Mouse (Mus musculus): ENCODE data around the gene Arhgef39.
A peak's percentile ranks its signal among the peaks of the same experiment; 100 is the strongest.
"Not testable (repeated sequence)": the region's sequence is repeated elsewhere in the genome, so short reads cannot be mapped to it uniquely, and the experiment has no call there.

Gene Arhgef39

DNA sequence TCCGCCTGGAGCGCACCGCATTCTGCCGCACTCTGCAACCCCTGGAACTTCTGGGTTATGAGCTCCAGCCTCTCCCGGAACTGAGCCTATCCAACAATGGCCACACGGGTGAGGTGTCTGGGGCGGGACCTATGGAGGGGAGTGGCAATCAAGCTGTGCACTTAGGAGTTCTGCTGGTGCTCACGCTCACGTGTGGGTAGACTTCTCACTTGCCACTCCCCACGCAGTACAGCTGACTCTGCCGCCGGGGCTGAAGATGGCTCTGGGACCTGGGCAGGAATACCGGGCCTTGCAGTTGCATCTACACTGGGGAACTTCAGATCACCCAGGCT is 9.1 kb upstream of the Arhgef39 start:
- DNase-seq (ENCODE audit: extremely low spot score, low read depth, low spot score): no peak

DNA sequence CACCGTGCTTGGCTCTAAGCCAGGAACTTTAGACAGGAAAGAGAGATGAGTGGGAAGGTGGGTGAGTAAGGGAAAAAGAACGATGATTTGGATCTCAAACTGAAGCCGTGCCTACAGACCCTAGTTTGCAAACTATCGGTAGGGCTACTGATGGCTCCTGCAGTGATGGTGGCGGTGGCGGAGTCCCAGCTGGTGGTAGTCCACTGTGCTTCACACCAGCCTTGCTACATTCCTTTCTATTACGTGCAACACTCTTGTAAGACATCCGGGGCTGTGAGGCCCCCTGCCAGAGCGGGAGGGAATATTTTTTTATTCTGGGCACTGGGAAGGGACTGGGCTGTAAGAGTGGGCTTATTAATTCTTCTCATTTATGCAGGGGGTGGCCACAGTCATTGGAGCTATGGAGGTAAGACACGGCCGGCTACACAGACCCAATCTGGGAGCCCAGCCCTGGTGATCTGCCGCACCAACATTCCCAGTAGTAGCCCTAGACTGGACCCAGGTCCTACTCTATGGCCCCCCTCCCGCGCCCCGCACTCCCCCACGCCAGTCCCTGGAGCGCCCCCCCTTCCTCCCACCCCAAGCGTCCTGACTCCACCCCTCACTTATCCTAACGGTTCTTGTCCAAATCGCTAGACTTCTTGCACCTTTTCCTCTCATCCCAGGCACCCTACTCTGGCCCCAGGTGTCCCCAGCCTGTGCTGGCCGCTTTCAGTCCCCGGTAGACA is 8.6 kb upstream of the Arhgef39 start:
- DNase-seq (ENCODE audit: extremely low spot score, low read depth, low spot score): no peak

DNA sequence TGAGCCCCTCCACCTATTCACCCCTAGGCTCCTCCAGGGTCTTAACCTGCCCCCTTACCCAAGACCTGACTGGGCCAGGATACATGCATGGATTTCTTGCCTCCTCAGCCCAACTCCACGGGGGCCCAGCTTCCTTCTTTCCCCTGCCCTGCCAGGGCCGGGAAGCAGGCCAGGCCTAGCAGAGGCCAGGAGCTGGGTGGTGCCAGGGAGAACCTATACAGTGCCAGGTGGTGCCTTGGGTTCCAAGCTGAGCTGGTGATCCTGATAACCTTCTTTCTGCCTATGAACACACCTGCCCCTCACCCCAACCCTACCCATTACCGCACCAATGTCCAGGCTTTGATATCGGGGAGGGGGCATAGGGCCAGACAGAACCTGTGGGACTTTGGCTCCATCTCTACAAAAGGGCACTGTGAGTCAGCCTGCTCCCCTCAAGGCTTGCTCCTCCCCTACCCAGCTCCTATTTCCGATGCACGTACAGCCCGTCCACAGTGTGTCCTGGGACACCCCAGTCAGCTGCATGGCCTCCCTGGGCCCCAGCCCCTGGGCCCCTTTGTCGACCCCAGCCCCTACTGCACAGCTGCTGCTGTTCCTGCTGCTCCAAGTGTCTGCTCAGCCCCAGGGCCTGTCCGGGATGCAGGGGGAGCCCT is 7.2 kb upstream of the Arhgef39 start, which contains the start of gene Car9:
Car9 (plus strand) TSS at position 431 of the 650 bp plus-strand sequence.
- no peak for DNase-seq (ENCODE audit: extremely low spot score, low read depth, low spot score)

DNA sequence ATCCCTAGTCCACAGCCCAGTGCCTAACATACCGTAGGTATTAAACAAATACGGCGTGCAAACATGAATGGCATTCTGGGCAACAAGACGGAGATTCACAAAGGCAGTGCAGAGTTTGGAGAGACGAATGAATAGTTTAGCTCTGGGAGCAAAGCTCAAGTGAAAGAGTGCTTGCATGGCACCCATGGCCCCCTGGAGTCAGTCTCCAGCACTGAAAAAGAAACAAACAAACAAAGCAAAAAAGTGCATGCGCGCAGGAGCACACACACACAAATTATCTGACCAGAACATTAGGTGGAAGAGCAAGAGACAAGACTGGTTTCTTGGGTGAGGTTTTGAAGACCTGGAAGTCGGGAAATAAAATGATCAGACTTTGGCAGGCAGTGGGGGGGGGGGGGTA is 6.6 kb upstream of the Arhgef39 start:
- no peak for DNase-seq (ENCODE audit: extremely low spot score, low read depth, low spot score)

DNA sequence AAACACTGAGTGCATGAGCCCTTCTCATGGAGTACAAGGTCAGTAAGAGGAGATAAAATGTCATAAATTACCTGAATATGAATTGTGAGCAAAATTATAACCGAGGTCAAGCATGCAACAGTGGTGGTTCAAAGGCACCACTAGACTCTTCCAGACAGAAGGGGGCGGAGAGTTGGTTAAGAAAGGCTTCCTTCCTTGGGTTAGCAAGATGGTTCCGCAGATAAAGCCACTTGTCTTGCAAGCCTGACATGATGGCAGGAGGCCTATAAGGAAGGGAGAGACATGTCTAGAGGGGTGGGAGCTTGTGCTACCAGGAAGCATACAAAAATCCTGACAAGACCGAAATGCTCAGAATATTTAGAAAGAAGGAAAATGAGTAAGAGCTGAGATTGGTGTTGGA is 4.8 kb upstream of the Arhgef39 start:
- no peak for DNase-seq (ENCODE audit: extremely low spot score, low read depth, low spot score)

DNA sequence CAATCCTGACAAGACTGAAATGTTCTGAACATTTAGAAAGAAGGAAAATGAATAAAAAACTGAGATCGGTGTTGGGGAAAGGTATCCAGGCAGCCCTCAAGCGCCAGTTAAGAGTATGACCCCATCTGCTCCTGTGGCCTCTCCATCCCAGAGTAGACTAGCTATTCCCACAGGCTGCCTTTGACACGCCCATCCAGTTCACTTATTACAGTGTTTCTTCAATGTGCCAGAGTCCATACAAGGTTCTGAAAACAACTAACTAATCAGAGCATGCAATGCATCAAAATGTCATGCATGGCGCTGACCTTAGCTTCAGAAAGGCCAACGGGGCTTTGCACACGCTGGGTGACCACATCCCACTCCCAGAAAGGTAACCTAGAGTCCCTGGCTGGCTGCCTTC is 4.0 kb upstream of the Arhgef39 start:
- DNase-seq (ENCODE audit: extremely low spot score, low read depth, low spot score): no peak

DNA sequence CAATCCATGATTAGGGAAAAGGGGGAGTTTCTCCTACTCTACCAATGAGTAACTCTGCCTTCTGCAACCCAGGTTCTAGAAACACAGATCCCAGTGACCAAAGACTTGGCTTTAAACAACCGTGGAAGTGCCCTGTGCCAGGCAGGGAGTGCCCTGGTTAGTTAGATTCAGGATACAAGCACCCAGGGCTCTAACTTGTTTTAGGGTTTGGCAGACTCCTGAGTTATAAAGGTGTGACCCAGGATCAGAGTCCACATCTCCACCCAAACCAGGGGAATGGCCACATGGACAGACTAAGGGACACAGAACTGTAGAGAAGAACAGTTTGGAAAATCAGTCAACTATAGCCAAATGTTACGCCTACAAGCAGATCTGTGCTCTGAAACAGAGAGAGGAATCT is 3.5 kb upstream of the Arhgef39 start:
- no peak for DNase-seq (ENCODE audit: extremely low spot score, low read depth, low spot score)

DNA sequence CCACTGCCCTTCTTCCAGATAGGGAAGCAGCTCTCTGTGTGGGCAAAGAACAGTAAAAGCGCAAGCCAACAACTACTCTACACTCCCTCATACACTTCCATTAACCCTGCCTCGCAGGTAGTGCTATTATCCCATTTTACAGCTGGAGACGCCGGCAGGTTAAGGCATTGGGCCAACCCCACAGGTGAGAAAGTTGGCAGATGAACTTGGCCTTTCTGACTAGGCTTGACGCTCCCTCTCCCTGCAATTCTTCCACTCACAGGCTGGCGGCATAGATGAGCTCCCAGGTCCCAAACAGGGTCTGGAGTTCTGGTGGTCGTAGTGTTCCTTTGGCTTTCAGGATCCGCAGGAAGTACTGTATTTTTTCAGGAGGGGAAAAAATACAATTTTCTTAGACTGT is 512 bp downstream of the Arhgef39 start:
- no peak for DNase-seq (ENCODE audit: extremely low spot score, low read depth, low spot score)

DNA sequence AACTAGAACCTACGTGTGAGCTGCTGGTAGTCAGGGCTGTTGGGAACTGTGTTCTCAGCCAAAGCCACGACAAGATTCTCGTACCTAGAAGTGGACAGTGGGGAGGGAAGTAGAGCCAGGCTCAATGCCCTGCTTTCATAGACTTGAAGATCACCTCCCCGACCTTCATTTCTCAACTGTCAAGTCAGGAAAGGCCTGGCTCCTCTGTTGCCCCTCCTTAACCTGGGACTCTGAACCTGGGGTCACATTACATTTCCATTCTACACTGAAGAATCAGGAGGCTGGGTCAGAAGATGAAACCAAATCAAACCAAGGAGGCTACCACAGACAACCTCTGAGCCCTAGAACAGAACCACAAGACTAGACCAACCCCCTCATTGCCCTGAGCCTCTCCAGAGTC is 1.5 kb downstream of the Arhgef39 start:
- no peak for DNase-seq (ENCODE audit: extremely low spot score, low read depth, low spot score)

DNA sequence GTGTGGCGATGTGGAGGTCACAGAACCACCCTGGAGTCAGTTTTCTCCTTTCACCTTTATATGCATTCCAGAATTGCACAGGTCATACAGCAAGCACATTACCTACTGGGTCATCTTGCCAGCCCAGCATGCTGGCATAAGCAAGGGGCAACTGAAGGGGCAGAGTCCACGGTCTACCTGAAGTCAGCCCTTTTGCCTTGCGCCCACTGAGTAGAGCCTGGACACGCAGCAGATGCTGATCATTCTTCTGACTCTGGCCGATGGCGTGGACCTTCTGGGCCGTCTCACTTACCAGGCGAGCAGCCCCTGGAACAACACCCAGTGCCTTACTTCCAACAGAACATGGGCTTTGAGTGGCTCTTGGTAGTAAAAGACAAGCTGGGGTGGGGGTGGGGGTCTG is 2.1 kb downstream of the Arhgef39 start:
- DNase-seq (ENCODE audit: extremely low spot score, low read depth, low spot score): no peak

DNA sequence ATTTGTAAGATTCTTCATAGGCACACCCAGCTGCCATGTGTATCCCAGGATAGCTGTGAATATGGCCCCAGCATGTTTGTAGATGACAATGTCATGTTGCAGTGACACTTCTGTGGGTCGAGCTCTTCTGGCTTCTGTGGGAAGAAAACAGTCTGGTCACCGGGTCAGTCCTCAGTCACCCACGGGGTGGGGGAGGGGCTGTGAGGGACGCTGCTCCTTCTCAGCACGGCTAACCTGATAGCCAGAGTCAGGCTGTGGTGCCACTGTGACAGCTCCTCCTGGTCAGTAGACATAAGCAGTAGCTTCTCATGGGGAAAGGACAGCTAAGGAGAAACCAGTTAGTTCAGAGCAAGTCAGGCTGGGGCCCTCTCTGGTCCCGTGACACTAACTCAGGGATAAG is 2.9 kb downstream of the Arhgef39 start:
- no peak for DNase-seq (ENCODE audit: extremely low spot score, low read depth, low spot score)

DNA sequence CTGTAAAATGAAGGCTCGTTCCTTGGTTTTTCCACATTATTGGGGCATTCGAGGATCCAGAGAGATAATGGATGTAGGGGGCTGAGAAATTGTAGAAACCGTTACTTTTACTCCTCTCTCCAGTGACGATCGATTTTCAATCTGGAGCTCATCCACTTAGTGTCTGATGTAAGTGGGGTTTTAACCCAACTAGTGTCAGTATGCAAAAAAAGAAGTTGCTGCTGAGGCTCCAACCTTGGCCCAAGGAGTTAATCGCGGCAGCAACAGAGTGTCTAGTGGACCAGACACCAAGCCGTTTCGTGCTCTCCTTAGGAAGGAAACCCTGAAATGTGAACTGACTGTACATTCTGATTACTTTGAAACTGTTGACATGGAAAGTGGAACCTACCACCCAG is 5.7 kb downstream of the Arhgef39 start:
- DNase-seq (ENCODE audit: extremely low spot score, low read depth, low spot score): no peak

DNA sequence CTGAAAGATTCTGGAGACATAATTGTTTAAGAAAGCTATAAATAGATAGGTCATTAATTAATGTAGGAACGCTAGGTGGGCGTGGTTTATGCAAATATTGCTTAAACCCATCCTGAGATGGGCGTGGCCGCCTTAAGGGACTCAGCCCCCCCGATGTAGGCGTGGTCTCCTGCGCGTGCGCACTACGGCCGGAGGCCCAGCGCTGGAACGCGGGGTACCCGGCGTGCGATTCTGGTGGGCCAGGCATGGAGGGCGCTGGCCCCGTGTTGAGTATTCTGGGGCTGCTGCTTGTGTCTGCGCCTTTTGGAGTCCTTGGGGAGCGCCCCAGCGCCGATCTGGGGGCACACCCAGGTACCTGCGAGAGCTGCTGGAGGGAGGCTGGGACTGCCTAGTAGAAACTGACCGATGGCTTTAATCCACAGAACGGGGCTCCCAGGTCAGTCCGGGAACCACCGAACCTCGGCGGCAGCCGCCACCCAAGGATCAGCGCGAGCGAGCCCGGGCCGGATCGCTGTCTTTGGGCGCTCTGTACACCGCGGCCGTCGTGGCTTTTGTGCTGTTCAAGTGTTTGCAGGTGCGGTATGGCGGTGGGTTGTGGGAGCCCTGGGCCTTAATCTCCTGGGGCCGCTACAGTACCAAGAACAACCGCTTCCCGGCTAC is 6.2 kb downstream of the Arhgef39 start:
- DNase-seq (ENCODE audit: extremely low spot score, low read depth, low spot score): no peak

DNA sequence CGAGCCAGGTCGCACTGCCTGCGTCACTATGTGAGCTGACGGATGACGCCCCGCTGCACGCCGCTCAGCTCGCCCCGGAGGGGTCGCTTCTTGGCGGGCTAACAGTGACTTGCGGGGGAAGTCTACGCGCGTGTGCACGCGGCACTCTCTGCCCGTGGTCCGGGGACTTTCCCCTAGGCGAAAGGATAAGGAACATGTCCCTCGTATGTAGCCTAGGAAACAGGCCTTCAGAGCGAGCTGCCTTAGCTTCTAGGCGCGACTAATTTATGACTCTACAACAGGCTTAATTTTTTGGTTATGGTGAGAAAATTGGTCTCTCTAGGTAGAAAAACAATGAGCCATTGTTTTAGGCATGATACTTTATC is 6.7 kb downstream of the Arhgef39 start, which contains the start of gene Ccdc107:
Ccdc107 (plus strand) TSS at position 80 of the 365 bp plus-strand sequence.
- peak; percentile 93 for DNase-seq (ENCODE audit: extremely low spot score, low read depth, low spot score)

DNA sequence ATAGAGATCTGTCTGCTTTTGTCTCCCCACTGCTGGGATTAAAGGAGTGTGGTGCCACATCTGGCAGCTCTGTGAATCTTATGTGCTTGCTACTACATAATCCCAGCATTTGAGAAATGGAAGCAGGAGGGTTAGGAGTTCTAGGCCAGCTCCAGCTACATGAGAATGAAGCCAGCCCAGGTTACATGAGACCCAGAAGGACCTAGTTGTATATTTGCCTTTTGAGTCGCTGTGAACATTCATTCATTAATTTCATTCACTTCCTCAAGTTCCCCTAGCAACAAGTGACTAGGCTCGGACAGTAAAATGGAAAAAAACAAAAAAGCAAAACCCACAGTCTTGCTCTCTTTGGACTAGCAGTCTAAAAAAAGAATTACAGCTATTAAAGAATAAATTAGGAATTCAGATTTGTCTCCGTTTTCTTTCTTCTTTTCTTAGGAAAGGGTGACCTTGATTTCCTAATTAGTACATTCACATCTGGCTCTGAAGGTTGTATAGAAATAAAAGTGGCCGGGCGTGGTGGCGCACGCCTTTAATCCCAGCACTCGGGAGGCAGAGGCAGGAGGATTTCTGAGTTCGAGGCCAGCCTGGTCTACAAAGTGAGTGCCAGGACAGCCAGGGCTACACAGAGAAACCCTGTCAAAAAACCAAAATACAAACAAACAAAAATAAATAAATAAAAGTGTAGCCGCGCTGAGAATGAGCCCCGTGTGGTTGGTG is 7.2 kb downstream of the Arhgef39 start:
- no peak for DNase-seq (ENCODE audit: extremely low spot score, low read depth, low spot score)

DNA sequence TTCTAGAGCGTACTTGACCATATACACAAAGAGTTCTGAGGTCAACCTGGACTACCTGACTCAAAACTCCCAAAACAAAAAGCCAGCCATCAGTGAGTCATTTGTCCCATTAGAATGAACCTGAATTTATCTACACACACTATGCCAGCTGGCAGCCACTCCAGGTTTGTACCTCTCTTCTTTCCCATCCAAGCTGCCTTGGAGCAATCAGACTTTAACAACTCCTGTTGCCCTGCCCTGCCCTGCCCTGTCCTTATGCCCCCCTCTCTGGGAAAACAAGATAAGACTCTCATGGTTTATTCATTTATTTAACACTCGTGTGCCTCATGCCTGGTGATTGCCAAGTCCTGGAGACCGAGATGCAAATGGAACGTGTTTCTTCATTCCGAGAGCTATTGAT is 8.7 kb downstream of the Arhgef39 start:
- DNase-seq (ENCODE audit: extremely low spot score, low read depth, low spot score): no peak

DNA sequence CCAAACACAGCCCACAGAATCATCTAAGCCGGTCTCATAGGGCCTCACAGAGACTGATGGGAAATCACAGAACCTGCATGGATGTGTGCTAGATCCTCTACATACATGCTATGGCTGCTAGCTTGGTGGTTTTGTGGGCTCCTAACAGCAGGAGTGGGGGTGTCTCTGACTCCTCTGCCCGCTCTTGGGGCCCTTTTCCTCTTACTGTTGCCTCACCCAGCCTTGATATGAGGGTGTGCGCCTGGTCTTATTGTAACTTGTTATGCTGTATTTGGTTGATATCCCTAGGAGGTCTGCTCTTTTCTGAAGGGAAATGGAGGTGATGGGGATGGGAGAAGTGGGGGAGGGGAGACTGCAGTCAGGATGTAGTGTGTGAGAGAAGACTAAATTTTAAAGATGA is 9.9 kb downstream of the Arhgef39 start:
- no peak for DNase-seq (ENCODE audit: extremely low spot score, low read depth, low spot score)

DNA sequence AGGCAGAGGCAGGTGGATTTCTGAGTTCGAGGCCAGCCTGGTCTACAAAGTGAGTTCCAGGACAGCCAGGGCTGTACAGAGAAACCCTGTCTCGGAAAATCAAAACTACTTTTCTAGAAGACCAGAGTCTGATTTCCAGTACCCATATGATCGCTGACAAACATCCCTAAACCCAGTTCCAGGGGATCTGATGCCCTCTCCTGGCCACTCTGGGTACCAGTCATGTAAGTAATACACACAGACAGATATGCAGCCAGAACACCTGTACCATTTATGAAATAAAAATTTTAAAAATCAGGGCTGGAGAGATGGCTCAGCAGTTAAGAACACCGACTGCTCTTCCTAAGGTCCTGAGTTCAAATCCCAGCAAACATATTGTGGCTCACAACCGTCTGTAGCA is 13.8 kb downstream of the Arhgef39 start:
- not testable (repeated sequence) for DNase-seq (ENCODE audit: extremely low spot score, low read depth, low spot score)

DNA sequence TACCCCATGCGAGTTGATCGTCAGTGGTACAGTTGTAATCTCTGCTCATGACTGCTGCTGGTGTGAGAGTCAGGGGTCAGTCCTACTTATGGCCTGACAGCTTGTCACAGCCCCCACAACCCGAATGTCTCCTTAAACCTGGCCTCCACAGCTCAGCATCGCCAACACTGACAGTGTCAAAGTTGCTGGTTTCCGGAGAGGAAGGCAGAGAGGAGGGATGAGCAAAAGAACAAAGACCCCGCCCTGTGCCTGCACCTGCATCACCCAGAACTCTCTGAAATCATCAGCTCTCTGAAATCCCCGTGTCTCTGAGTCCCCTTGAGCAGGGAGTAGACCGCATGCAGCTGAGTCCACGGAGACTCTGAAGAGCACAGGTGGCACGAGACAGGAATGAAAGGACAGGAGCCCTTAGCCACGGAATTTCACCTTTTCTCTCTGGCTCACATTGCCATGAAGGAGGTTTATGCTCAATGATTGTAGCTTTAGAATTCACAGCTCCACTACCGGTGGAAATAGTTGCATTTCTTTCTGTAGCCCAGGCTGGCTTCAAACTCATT is 15.9 kb downstream of the Arhgef39 start, which contains the start of gene Sit1:
Sit1 (minus strand) TSS at position 200 of the 557 bp plus-strand sequence.
- DNase-seq (ENCODE audit: extremely low spot score, low read depth, low spot score): no peak

DNA sequence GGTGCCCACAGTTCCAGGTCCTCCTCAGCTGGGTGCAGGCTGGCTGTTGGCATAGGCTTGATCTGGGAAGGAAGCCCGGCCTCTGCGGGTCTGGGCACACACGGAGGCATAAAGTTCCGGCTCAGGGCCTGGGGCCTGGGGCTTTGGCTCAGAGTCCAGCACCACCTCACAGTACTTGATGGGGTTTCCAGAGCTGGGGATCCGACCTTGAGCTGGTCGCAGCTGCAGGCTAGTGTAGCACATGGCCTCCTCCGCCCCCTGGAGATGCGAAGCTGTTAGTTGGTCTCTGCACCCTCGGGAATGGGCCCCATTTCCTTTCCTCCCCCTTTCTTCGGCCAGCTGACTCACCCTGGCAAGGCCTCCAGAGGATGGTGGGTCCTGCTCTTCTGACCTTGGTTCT is 16.9 kb downstream of the Arhgef39 start:
- DNase-seq (ENCODE audit: extremely low spot score, low read depth, low spot score): no peak

DNA sequence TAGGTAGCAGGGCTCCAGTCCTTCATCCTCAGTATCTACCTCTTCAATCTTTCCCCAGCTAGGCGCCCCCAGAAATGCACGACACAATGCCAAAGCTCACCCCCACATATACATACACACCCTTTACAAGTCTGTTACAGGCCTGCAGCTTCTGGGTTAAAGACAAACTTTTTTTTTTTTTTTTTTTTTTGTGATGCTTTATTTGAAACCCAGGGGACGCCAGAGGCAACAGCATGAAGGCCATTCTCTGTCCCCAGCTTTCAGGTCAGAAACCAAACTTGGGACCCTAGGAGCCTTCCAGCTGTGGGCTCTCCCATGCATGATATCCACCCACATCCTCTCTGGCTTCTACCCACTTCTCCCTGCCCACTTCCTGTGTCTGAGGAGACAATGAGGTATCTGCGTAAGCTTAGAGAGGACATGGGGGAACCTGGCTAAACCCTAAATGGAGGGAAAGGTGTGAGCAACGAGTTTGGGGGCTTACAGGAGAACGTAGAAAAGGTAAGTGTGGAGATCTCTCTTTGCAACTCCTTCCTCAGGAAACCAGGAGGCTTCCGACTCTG is 17.5 kb downstream of the Arhgef39 start:
- no peak for DNase-seq (ENCODE audit: extremely low spot score, low read depth, low spot score)
